Mouse (Mus musculus) myocyte (in vitro differentiated cells): ENCODE results near the gene Kcnq1. TPM values are rescaled to one million over a fixed set of nuclear protein-coding genes. Genes with fewer than 3 reads are reported as not detected.

Source experiments
- H3K27me3 ChIP-seq: one replicate; pipeline ENCODE4 v1.6.1; 2011; ENCODE audit not compliant: control insufficient read depth, insufficient read depth, insufficient read length
- H3K36me3 ChIP-seq: one replicate; pipeline ENCODE4 v1.6.1; 2011; ENCODE audit not compliant: control insufficient read depth, insufficient read depth
- H3K4me2 ChIP-seq: one replicate; pipeline ENCODE4 v1.6.1; 2011; ENCODE audit warnings: low read depth, control low read depth
- H3K4me3 ChIP-seq: one replicate; pipeline ENCODE4 v1.5.1; 2011; ENCODE audit warnings: mild to moderate bottlenecking, control low read depth, moderate library complexity
- H3K79me2 ChIP-seq: one replicate; pipeline ENCODE4 v1.6.1; 2011; ENCODE audit not compliant: control insufficient read depth, insufficient read depth
- H3ac ChIP-seq: one replicate; pipeline ENCODE4 v1.6.1; 2011; ENCODE audit not compliant: control insufficient read depth, insufficient read length
- CEBPB ChIP-seq: IDR thresholded peaks from 2 replicates; pipeline ENCODE4 v1.6.1; 2011; ENCODE audit warnings: mild to moderate bottlenecking, moderate library complexity; ENCODE audit not compliant: poor library complexity, insufficient read depth, severe bottlenecking
- MAX ChIP-seq: IDR thresholded peaks from one replicate; pipeline ENCODE4 v1.6.1; 2011; ENCODE audit warnings: low read depth, mild to moderate bottlenecking, control low read depth
- MYOD1 ChIP-seq, 3 experiments: IDR thresholded peaks; one replicate each; pipeline ENCODE4 v1.6.1; 2011; ENCODE audit warnings: control low read depth in 2 of 3, low read depth in 2 of 3, mild to moderate bottlenecking in 2 of 3, moderate library complexity in 1 of 3; ENCODE audit not compliant: insufficient read length in 2 of 3, control insufficient read depth in 1 of 3
- MYOG ChIP-seq, 3 experiments: IDR thresholded peaks; one replicate each; pipeline ENCODE4 v1.6.1; 2011; ENCODE audit warnings: control low read depth in 2 of 3, low read depth in 2 of 3, mild to moderate bottlenecking in 2 of 3; ENCODE audit not compliant: insufficient read length in 2 of 3, control insufficient read depth in 1 of 3, insufficient read depth in 1 of 3
- POLR2A ChIP-seq: IDR thresholded peaks from one replicate; pipeline ENCODE4 v1.6.1; 2011; ENCODE audit warnings: low read depth, mild to moderate bottlenecking, control low read depth, moderate library complexity; ENCODE audit not compliant: insufficient read length
- POLR2AphosphoS2 ChIP-seq: IDR thresholded peaks from one replicate; pipeline ENCODE4 v1.6.1; 2011; ENCODE audit warnings: low read depth, control low read depth; ENCODE audit not compliant: insufficient read length
- REST ChIP-seq: IDR thresholded peaks from one replicate; pipeline ENCODE4 v1.6.1; 2011; ENCODE audit warnings: mild to moderate bottlenecking, control low read depth, moderate library complexity; ENCODE audit not compliant: insufficient read depth, insufficient read length
- SRF ChIP-seq: IDR thresholded peaks from one replicate; pipeline ENCODE4 v1.6.1; 2011; ENCODE audit warnings: low read depth; ENCODE audit not compliant: control insufficient read depth, insufficient read length
- TCF12 ChIP-seq: IDR thresholded peaks from one replicate; pipeline ENCODE4 v1.6.1; 2011; ENCODE audit warnings: mild to moderate bottlenecking, control low read depth; ENCODE audit not compliant: poor library complexity, insufficient read depth, severe bottlenecking
- TCF3 ChIP-seq: IDR thresholded peaks from one replicate; pipeline ENCODE4 v1.6.1; 2011; ENCODE audit warnings: low read depth, control low read depth; ENCODE audit not compliant: insufficient read length
- USF1 ChIP-seq: IDR thresholded peaks from one replicate; pipeline ENCODE4 v1.6.1; 2011; ENCODE audit warnings: low read depth, mild to moderate bottlenecking, control low read depth, moderate library complexity
- polyA plus RNA-seq: library from polyadenylated mRNA; unstranded; fragments of >200 nt; fragmentation: generic; extraction: Trizol; gene quantifications from one replicate; pipeline ENCODE4 v1.2.1, GENCODE M21; 2012; ENCODE audit warnings: missing spikeins

Kcnq1 gene
- polyA plus RNA-seq, 1 experiment: 0.12 TPM

DNA sequence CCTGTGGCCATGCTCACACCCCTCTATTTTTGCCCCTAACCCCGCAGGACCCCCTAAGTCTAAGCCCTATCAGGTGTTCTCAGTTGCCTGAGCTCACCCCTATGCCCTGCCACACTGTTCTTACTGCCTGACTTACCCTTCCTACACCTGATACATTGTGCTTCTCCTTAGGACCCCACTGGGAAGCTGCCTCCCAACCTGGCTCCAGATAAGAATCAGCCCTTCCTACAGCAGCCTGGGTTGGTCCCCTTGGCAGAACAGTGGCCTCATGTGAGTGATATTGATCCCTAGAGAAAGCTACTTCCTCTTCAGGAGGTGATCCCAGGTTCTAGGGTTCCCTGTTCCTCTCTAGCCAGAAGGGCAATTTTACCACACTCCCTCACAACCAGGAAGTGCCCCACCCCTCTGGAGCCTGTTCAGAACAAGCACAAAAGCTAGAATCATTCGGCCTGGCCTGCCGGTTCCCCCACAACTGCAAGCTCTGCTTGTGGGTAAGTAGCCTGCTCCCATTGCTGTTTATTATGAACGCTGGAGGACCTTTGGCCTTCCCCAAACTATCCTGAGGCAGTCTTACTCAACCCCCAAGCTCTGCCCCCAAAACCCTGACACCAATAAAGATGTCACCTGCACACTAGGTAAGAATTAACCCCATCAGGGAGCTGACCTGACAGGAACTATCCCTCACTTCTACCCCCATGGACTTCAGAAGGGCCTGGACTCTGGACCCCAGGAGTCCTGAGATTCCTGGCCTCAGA is 367.4 kb downstream of the Kcnq1 start, which contains the start of gene Slc22a18:
Gene Slc22a18, plus strand, starts transcription at position 390 of the 755 bp plus-strand sequence.
- H3K79me2 ChIP-seq: no peaks in the 10 kb centered on the region
- no peak within 1 kb of the TSS for H3ac ChIP-seq
- TF ChIP-seq TCF12 (no peak), MAX (no peak), USF1 (no peak), REST (no peak), CEBPB (no peak)
- H3K36me3 ChIP-seq: no peaks in the 10 kb centered on the region
- H3K27me3 ChIP-seq: peaks cover 15% of the 10 kb centered on the region
- H3K4me2 ChIP-seq: no peak within 1 kb of the TSS
- no peak within 1 kb of the TSS for H3K4me3 ChIP-seq

- H3K36me3 ChIP-seq: no peaks in the 10 kb centered on the region
- TF ChIP-seq MYOG (IDR thresholded peaks at IDR 0.05; ENCODE audit: control insufficient read depth in 1 of 3, insufficient read depth in 1 of 3, insufficient read length in 2 of 3, low read depth in 2 of 3) (no peak), POLR2AphosphoS2 (no peak), POLR2A (no peak), TCF12 (no peak), USF1 (no peak), CEBPB (no peak), MAX (no peak), REST (no peak), TCF3 (no peak), MYOD1 (IDR thresholded peaks at IDR 0.05; ENCODE audit: control insufficient read depth in 1 of 3, insufficient read length in 2 of 3, low read depth in 2 of 3) (no peak), SRF (no peak)
- H3K4me3 ChIP-seq: no peak overlapping the region
- H3ac ChIP-seq: no peak overlapping the region
- no peak overlapping the region for H3K4me2 ChIP-seq
- H3K79me2 ChIP-seq: no peaks in the 10 kb centered on the region
- peaks cover 23% of the 10 kb centered on the region for H3K27me3 ChIP-seq
Measured at GRCm38 (mm10) chr7:143474811-143475210, 368.6 kb downstream of the Kcnq1 start.

GRCm38 (mm10) chr7:143475876-143476275 is 369.7 kb downstream of the Kcnq1 start:
- Histone ChIP-seq H3ac (no peak overlapping the region), H3K36me3 (no peaks in the 10 kb centered on the region), H3K79me2 (no peaks in the 10 kb centered on the region), H3K4me2 (no peak overlapping the region), H3K4me3 (no peak overlapping the region), H3K27me3 (peaks cover 23% of the 10 kb centered on the region)
- TF ChIP-seq MYOG (IDR thresholded peaks at IDR 0.05; ENCODE audit: control insufficient read depth in 1 of 3, insufficient read depth in 1 of 3, insufficient read length in 2 of 3, low read depth in 2 of 3) (no peak), MYOD1 (IDR thresholded peaks at IDR 0.05; ENCODE audit: control insufficient read depth in 1 of 3, insufficient read length in 2 of 3, low read depth in 2 of 3) (no peak), REST (no peak), SRF (no peak), TCF3 (no peak)

Other genes with a start within 250 kb of the Kcnq1 start
- gene Th, start 175.2 kb upstream of the Kcnq1 start, polyA plus RNA-seq: not detected
- not detected for gene Ascl2, start 137.1 kb upstream of the Kcnq1 start, polyA plus RNA-seq
- 59.5 TPM for gene Tspan32, start 101.3 kb upstream of the Kcnq1 start, polyA plus RNA-seq
- 744 TPM for gene Cd81, start 53.6 kb upstream of the Kcnq1 start, polyA plus RNA-seq
- 78.6 TPM for gene Tssc4, start 37.1 kb upstream of the Kcnq1 start, polyA plus RNA-seq
- 6.9 TPM for gene Trpm5, start 11.7 kb upstream of the Kcnq1 start, polyA plus RNA-seq